Mouse (Mus musculus) A20 (cell line): Measurements from ENCODE around the gene Selp.

ENCODE experiments used
- DNase-seq: peaks from one replicate; pipeline ENCODE4 v3.0.0-alpha.2; 2011; ENCODE audit warnings: low read depth, low spot score

Selp gene

DNA sequence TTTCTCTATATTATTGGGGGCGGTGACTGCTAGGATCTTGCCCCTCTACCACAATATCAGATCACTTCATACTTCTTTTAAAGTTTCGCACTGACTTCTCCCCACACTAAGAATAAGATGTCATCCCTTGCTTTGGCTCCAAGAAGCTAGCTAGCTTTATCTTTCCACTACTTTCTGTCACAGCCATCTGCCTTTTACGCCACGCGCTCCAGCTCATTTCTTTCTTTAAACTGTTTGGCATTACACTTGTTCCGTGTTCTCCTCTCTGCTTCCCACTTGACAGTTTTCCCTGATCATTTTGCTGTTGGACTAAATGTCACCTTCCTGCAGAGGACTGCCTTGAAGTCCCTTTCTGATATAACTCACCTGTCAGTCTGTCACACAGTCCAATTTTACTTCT lies 2.8 kb downstream of the Selp start:
- no peak for DNase-seq

DNA sequence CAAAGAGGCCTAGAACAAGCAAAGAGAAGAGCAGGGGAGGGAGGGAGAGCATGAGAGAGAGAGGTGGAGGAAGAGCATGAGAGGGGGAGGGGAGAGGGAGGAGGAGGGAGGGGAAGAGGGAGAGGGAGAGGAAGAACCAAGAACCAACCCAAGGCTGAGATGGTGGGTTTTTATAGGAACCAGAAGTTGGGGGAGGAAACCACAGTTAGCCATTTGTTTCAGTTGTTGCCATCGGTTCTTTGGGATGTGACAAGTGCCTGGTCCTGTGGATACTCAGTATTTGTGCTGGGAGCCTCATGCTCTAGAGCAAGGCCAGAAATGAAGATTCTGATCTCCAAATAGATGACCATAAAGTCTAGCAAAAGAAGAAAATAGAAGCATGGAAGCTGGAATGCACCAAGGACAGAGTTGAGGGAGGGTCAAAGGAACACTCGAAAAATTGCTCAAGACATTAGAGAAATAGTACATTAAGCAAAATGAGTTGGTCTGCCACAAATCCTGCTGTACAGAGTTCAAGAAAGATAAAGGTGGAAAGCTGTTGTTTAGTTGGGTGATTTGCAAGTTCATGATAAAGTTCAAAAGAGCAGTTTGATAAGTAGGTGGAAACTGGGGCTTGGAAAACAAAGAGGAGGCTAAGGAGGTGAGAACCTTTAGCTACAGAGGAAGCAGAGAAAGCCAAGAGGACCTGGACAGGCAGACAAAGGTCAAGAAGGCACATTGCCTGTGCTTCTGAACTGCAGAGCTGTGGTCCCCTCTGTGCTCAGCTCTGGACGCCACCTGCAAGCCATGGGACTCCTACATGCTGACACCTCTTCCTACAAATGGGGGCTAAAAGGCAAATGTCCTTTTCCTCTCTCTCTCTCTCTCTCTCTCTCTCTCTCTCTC lies 5.1 kb downstream of the Selp start:
- DNase-seq = no peak

DNA sequence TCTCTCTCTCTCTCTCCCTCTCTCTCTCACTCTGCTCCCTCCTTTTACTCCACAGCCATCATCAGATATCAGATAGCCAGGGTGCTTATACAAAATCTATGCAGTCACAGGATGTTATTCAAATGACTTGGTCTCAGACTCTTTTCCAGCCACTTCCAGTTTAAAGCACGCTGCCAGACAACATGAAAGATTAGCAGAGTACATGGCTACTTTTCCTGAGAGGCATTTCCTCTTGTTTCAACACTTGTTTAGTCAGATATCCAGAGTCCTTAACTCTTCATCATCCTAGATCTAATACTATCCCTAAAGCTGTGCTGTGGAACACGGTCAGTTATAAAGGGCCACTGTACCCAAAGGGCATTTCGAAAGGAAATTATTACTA lies 5.7 kb downstream of the Selp start:
- DNase-seq = no peak

DNA sequence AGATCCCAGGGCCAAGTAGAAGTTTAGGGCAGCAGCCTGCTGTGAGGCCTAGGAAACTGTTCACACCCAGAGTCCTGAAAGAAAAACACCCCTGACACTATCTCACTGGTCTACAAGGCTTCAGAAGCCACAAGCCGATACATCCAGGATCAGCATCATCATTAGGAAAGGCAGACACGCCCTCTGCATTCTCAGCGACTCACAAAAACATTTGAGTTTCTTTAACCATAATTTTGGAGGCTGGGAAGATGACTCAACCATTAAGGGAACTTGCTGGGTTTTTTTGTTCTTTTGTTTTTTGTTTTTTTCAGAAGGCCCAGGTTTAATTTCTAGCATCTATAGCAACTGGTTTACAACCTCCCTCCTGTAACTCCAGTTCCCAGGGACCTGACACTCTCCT lies 8.8 kb downstream of the Selp start:
- DNase-seq = no peak

DNA sequence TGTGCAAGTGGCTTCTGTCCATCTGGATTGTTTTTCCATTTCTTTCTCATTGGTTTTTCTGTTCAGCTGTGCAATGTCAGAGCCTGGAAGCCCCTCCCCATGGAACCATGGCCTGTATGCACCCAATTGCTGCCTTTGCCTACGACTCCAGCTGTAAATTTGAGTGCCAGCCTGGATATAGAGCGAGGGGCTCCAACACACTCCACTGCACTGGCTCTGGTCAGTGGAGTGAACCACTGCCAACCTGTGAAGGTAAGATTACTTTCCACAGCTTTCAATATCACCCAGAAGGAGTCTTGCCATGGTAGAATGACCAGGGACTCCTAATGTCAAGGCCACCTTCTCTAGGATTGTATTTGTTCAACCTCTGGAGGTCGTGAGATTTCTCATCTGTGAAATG lies 14.9 kb downstream of the Selp start:
- DNase-seq = no peak

DNA sequence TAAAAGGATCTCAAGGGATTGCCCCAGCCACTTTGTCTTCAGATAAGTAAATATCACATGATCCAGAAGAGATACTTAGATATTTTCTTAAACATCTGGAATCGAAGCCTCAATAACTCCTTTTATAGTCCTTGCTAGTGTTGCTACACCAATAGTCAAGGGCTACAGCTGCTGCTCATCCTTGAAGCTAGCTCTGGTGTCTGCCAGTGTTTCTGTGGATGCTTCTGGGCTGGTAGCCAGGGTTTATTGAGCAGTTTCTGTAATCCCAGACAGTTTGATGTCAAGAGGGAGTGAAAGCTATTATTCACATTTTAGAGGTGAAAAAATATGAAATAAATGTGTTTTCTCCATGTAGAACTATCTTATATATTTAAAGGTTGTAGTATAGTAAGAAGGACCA lies 17.5 kb downstream of the Selp start:
- DNase-seq = no peak

DNA sequence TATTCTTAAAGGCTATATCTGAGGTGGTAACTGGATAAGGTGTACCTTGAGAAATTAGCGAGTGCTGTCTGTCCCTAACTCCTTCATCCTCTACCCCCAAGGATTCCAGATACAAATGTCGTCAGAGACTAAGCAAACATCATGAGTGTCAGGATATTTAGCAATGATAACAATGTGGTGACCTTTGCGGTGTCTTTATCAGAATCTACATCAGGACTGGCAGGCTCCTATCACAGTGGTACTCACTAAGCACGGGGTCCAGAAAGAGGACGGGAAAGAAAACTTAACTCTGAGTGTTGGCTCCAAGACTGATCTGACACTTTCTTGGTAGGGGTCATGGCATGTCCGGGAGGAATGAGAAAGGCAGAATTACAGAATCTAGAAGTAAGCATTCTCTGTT lies 19.0 kb downstream of the Selp start:
- DNase-seq = no peak

DNA sequence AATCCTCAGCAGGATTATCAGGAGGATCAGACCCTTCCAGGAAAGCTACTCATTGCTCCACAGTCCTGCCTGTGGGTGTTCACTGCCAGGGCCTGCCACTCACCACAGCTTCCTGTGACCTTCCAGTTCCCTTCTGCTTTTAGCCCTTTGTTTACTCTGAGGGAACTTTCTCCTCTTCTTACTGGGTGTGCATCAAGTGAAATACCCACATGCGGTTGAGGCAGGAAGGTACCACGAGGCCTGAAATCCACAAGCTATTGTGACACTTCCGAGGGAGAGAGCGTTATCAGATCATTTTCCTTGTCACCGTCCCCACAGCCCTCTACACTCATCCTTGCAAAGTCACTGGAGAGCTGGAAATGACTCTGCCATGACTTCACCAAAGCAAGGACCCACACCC lies 20.3 kb downstream of the Selp start:
- DNase-seq = no peak

DNA sequence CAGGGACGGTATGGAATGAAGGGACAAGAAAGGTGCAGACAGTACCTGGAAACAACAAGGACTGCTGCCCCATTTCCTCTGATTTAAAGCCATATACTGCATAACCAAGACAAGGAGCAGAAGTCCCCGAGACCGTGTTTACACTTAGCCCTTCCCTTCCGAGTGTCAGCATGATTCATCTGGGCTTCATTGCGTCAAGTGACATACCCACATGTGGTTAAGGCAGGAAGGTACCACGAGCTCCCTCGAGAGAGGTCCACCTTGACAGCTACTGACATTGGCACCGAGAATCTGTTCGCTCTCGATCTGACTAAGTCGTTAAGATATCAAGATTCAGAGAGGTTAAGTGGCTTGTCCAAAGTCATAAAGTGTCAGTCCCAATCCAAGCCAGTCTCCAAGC lies 20.9 kb downstream of the Selp start:
- DNase-seq = no peak

DNA sequence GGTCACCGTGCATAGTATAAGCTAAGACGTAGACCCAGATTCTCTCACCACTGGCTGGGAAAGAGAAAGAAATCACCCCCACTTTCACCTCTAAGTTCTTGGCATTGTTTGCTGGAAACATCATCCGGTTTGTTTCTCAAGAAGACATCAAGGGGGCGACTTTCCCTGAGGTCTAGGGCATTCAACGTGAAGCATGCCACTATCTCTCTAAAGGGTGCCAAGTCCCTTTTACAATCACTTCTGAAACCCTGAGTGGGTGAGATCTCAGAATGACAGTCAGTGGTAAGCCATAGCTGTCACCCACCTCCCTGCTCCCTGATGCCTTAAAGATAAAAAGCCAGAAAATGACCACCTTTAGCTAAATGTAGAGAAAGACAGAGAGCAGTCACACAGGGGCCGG lies 21.6 kb downstream of the Selp start:
- DNase-seq = no peak

DNA sequence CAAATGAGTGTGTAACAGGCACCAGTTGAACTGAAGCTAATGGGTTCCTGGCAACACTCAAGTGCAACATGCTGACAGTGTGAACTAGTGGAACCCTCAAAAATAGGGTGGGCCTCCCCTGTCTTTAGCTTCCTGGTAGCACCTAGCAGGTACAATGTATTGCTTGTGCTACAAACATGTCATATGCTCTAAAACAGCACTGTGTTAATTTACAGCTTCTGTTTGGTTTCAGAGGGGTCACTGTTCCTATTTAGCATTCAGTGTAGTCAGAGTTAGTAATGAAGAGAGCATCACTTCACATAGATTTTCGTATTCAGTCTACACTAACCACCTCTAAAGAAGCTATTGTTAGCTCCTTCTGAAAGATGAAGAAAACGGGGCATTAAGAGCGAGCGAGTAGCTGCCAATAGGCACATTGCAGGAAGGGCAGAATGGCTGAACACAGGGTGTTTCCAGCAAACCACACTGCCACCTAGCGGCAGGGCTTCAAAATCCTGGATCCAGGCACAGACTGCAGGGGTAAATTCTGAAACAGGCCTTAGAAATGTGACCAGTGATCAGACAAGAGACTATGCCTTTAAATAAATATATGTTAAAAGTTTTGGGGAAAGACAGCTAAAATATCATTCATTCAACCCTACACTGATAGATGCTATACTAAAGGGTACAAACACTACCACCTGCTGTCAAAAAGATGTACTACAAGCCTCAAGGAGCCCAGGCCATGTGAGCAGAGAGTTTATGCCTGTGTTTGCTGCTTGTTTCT lies 23.5 kb downstream of the Selp start:
- DNase-seq = peak; percentile 84

DNA sequence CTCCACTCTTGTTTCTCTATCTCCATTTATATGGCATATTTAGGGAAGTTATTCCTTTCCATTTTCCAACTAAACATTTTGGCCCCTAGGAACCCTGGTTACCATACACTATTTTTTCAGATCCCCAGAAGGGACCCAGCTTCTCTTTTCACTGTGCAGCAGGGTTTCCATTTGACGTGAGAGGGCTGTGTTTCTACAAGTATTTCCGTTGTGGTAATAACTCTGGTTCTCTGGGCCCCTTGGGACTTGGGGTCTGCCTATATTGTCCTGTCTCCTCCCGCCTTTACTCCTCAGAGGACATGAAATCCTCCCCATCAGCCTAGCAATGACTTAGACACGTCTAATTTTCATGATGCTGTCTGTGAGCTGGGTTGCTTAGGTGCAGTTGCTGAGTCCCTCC lies 24.4 kb downstream of the Selp start:
- peak; percentile 38 for DNase-seq

DNA sequence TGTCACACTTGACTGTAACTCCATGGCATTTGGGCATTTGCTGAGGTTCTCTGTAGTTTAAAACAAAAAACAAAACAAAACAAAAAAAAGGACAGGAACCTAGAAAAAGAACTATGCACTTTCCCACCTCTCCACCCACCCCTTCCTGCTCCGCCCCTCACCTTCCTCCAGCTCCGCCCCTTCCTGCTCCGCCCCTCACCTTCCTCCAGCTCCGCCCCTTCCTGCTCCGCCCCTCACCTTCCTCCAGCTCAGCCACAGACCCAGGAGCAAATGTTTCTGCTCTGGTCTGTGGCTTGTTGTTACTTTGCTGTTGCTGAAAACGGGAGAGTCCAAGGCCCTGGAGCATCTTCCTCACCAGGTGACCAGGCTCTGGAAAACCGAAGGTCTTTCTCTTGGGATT lies 34.0 kb downstream of the Selp start:
- peak; percentile 72 for DNase-seq

DNA sequence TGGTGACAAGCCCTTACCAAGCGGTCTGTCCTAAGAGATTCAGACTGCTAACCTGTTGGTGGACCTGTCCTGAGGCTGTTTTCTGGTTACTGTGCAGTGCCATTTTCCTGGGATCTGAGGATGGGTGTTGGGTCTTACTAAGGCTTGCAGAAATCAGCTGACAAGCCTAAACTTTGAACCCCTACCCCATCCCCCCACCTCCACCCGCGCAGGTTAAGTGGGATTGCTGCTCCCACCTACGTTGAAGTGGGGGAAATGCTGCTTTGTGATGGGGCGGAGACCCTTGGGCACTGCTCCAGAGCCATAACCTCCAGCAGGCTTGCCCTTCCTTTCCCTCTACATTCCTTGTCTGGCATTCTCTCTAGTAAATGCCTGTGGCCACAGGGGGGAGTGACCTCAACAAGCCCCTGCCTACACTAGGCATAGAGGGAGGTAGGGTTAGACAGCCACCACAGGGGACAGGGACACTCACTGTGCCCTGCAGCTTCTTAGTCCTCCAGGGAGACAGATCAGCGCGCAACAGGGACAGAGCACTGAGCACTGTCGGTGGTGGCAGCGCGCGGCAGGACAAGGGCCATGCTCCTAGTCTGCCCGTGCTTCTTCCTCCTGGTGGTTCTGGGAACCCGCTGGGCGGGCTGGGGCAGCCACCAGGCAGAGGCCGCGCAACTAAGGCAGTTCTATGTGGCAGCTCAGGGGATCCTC lies 36.5 kb downstream of the Selp start, which contains the start of gene F5:
F5 (plus strand) TSS at position 452 of the 702 bp plus-strand sequence.
- no peak for DNase-seq

DNA sequence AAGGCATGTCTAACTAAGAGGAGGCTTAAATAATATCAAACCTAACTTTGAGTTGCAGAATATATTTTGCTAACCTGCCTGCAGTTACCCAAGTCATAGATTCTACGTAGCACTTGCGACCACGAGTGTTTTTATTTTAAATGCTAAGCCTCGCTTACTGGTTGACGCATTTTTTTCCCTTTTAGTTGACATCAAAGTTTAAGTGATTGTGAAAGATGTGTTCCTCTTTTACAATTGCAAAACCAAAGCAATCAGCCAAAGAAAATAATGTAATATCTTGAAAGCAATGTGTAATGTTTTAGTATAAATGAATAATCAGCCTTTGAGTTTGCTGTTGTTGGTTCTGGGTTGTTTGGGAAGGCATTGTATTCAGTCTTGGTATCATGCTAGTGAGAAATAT lies 37.8 kb downstream of the Selp start:
- no peak for DNase-seq

DNA sequence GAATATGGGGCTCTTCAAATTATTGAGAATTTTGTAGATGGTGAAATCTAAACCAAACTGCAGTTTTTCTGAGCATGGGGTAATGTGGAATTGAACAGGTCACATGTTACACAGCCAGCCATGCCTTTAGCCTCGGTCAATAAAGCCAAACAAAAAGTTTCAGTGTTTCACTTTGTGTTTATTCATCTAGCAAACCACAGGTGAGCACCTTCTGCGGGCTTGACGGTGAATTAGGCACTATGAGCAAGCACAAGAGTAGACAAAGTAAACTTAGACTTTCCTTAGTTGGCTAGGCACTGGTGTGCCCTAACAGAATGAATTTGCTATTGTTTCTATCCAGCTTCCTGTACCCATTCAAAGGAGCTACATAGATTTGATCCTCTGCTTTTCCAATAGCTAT lies 39.9 kb downstream of the Selp start:
- no peak for DNase-seq

DNA sequence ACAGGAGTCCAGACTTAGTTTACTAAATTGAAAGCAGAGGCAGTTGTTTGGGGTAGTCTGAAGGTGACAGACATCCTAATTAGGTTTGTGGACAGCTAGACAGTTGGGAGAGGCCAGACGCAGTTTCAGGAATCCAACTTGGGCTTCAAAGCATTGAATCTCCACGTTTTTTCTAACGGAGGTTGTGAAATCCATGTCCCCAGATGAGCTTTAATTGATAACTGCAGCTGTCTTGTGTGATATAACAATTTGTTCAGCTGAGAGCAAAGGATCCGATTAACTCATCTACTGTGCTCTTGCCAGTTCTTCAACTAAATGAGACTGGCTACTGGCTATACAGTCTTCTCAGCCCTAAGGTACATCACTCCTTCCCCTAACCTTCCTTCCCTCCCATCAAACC lies 43.5 kb downstream of the Selp start:
- no peak for DNase-seq

DNA sequence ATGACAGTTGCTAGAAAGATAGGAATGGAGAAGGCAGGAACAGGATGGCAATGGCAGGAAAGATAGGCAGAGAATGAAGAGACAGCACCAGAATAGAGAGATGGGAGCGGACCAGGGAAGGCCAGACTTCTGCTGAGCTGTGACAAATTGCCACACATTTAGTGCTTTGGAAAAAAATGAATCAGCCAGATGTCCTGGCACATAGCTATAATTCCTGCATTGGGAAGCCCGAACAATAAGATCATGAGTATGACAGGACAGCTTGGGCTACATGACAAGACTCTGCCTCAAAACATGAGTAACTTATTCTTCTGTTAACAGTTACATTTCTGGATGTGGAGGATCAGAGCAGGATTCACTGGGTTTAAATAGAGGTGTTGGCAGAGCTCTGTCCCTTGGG lies 44.7 kb downstream of the Selp start:
- DNase-seq = no peak

DNA sequence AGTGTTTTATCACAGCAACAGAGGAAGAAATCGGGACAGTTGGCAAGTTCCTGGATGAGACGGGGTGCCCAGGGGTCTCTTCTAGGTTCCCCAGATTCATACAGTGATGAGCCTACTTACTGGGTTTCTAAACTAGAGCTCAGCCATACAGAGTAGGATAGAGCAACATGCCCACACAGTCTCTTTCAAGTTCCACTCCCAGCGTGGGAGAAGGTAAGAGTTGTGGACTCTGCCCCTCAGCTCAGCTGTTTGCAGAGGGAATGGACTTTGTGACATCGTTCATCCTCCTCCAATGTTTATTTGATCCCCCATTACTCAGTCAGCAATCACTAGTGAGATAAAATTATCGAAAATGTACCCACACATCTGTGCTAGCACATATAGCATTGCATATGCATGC lies 47.7 kb downstream of the Selp start:
- no peak for DNase-seq

DNA sequence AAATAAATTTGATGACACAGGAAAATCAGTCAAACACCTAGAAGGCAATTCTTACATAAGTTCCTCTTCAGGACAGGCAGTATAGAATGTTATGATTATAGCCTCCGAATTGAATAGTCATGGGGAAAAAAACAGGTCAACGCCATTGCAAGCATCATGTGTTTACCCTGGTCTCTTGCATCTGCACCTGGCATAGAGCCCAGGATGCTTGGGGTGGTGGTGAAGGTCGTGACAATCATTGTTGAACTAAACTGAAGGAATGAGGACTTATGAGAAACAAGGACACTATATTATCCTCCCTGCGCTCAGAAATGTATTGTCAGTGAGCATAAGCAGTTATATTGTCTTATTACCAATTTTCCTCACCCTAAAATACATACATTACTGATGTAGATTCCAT lies 53.8 kb downstream of the Selp start:
- DNase-seq = no peak

DNA sequence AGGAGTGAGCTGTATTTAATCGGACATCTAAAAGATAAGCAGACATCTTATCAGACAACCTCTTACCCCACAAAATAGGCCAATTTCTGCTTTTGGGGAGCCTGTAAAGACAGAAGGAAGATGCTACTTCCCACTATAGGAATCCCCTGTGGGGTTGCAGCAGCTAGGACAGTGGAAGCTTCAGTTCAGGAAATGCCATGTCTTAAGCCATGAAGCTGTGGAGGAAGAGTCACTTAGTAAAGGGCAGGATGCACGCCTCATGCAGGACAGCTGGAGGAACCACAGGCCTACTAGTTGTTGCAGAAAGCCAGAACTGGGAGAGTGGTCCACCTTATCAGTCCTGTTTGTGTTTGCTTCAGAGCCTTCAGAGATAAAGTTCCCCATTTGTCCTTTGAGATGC lies 55.4 kb downstream of the Selp start:
- DNase-seq = no peak

DNA sequence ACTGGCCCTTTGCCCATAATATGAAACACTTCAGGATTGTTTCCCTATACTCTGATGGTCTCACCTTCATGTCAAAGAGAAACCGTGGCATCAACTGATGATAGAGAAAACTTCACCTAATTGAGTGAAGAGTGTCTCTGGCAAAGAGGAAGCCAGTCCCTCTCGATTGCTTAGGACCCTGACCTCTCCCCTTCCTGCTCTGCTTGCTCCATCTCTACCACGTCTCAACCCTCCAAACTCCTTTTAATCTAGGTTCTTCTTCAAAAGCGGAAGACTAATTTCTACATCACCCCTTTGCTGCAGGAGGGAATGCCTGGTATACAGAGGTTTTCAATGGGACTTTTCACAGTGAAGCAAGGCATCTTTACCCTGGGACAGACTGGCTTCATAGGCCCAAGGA lies 58.1 kb downstream of the Selp start:
- no peak for DNase-seq

DNA sequence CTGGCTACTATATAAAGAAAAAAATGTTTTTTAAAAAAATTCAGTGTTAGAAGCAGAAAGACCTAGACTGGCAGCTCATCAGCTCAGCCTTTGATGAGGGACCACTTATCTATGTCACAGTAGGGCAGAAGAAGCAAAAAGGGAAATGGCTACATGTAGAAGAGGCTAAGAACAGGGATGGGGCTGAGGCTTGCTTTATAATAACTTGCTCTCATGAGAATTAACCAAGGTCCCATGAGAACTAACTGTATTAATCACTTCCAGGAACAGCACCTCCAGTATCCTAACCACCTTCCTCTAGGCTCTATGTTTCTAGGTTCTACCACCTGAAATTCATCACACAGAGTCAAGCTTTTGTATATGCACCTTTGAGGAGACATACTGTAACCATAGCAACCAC lies 61.8 kb downstream of the Selp start:
- DNase-seq = peak; percentile 43
